Mouse (Mus musculus): Measurements from ENCODE around the gene Ncs1. TPM values are rescaled to one million over a fixed set of nuclear protein-coding genes. Genes with fewer than 3 reads are reported as not detected.

Ncs1 gene
- polyA plus RNA-seq, 1 experiment from 2014 or later: 17.4 TPM

DNA sequence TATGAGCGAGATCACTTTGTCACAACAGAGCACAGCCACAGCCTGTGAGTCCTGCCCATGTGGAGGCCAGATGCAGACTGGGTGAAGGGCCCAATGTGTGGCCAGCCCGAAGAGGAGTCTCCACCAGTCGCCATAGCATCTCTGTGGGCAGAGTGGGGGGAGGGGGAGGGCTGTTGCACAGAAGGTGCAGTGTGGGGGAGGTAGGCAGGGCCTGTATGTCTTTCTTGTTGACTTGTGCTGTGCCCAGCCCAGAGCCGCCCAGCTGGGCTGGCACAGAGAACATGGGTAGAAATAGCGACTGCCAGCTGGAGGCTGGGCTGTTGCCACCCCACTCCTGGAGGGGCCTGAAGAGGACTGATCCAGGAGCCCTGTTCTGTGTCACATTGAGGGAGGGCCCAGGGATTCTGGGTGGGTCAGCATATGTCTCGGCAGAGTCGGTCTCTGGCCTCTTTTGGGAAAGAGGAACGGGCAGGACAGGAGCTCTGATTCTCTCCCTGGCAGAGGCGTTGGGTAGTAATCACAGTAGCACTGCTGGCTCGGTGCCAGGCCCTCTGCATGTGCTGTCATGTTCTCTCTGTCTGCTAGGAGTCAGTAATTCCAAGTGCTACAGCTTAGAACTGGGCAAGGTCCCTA lies 18.2 kb downstream of the Ncs1 start:
- no peak for ATAC-seq (ENCODE audit: borderline replicate concordance, extremely low read depth, low FRiP score, low TSS enrichment)

DNA sequence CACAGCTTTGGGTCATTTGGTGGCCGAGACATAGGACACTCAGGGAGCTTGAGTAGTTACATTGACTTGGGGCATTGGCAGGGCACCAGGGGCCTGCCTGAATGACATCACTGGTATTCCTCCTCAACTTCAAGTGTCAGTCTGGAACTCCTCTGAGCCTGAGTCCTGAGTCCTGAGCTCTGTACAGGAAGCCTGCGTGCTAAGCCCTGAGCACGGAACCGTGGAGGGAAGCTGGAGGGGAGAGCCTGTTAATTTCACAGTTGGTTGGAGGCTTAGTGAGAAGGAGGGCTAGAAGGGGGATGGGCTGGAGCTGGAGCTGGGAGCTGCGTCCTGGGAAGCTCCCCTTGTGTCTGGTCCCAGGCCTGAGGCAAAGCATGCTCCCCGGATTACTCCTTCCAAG lies 21.8 kb downstream of the Ncs1 start:
- no peaks in the 10 kb centered on the region for H3K9me3 ChIP-seq
- no peak overlapping the region for H3K9ac ChIP-seq

More for the DNA sequence above, 18.2 kb downstream of the Ncs1 start:
- 34% methylated on average over 10 of the region's 10 CpGs for WGBS
- H3K27ac ChIP-seq: 0 out of 2 replicates have a peak overlapping the region, but pooled peaks have one; percentile 19
- no peak overlapping the region for H3K4me3 ChIP-seq
- no peak overlapping the region for H3K9ac ChIP-seq
- H3K36me3 ChIP-seq: no peaks in the 10 kb centered on the region
- no peaks in the 10 kb centered on the region for H3K27me3 ChIP-seq
- peaks cover 37% of the 10 kb centered on the region for H3K4me1 ChIP-seq
- H3K9me3 ChIP-seq: no peaks in the 10 kb centered on the region
- H3K4me2 ChIP-seq: no peak overlapping the region

DNA sequence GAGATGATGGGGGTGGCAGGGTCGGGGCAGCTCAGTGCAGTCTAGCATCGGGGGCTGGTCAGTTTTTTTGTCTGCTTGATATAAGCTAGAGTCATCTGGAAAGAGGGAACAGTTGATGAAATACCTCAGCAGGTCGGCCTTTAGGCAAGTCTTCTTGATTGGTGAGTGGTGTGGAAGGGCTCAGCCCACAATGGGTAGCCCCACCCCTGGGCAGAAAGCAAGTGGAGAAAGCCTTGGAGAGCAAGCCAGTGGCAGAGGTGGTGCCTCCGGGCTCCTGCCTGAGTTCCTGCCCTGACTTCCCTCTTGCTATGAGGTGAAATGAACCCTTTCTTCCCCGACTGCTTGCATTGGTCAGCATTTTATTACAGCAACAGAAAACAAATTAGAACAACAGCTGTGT lies 23.0 kb downstream of the Ncs1 start:
- Histone ChIP-seq H3K4me2 (no peak overlapping the region), H3K9me3 (no peaks in the 10 kb centered on the region), H3K9ac (no peak overlapping the region), H3K4me3 (no peak overlapping the region), H3K27ac (no peak overlapping the region), H3K27me3 (no peaks in the 10 kb centered on the region), H3K4me1 (peaks cover 16% of the 10 kb centered on the region), H3K36me3 (no peaks in the 10 kb centered on the region)
- 47% methylated on average over 5 of the region's 5 CpGs for WGBS
- ATAC-seq (ENCODE audit: borderline replicate concordance, extremely low read depth, low FRiP score, low TSS enrichment): no peak

More for the DNA sequence above, 21.8 kb downstream of the Ncs1 start:
- H3K4me1 ChIP-seq: peaks cover 28% of the 10 kb centered on the region
- no peak overlapping the region for H3K4me3 ChIP-seq
- H3K27me3 ChIP-seq: no peaks in the 10 kb centered on the region
- no peak for ATAC-seq (ENCODE audit: borderline replicate concordance, extremely low read depth, low FRiP score, low TSS enrichment)
- 57% methylated on average over 6 of the region's 6 CpGs for WGBS
- no peaks in the 10 kb centered on the region for H3K36me3 ChIP-seq
- H3K27ac ChIP-seq: no peak overlapping the region
- no peak overlapping the region for H3K4me2 ChIP-seq

GRCm38 (mm10) chr2:31269188-31269587 lies 23.6 kb downstream of the Ncs1 start:
- H3K36me3 ChIP-seq: no peaks in the 10 kb centered on the region
- H3K9me3 ChIP-seq: no peaks in the 10 kb centered on the region
- no peak overlapping the region for H3K9ac ChIP-seq
- H3K4me2 ChIP-seq: no peak overlapping the region
- no peaks in the 10 kb centered on the region for H3K27me3 ChIP-seq
- H3K27ac ChIP-seq: no peak overlapping the region
- ATAC-seq (ENCODE audit: borderline replicate concordance, extremely low read depth, low FRiP score, low TSS enrichment): no peak
- H3K4me3 ChIP-seq: no peak overlapping the region
- H3K4me1 ChIP-seq: peaks cover 10% of the 10 kb centered on the region
- WGBS: 98% methylated on average over 6 of the region's 6 CpGs

DNA sequence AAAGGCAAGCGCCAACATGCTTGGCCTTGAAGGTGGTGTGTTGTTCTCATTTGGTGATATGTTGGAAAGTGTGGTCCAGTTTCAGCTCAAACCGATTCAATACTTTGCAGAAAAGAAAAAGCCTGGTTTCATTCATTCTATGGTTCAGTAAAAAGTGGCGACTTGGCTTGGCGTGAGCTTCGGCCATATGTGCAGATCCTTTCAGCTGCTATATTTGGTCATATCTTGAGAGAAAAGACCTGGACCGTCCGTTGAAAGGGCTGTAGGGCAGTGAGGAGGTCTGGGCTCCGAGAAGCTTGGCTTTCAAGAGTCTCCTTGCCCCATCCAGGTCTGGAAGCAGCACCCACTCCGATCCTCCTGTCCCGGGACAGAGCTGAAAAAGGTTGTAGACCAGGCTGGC lies 24.2 kb downstream of the Ncs1 start:
- Histone ChIP-seq H3K9me3 (no peaks in the 10 kb centered on the region), H3K27ac (no peak overlapping the region), H3K36me3 (no peaks in the 10 kb centered on the region), H3K4me3 (no peak overlapping the region), H3K27me3 (no peaks in the 10 kb centered on the region), H3K4me2 (no peak overlapping the region), H3K9ac (no peak overlapping the region), H3K4me1 (peaks cover 4% of the 10 kb centered on the region; the same call in 1 of the 2 replicates)
- ATAC-seq (ENCODE audit: borderline replicate concordance, extremely low read depth, low FRiP score, low TSS enrichment): no peak
- WGBS: 91% methylated on average over 10 of the region's 10 CpGs

DNA sequence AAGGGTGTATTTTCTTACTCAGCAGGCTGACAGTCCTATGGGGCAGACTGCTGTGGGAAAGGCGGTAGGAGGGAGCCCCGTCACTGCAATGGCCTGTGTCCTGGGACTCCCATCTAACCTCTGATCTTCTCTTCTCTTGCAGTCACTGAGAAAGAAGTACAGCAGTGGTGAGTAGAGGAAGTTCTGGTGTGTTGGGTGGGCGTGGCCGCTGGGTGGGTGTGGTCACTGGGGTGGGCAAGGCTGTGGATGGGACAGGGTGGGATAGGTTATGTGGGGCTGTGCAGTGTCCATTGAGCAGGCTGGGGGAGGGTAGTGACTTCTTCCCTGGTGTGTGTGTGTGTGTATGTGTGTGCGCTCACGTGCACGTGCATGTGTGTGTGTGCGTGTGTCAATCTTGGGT lies 24.8 kb downstream of the Ncs1 start:
- no peaks in the 10 kb centered on the region for H3K27me3 ChIP-seq
- no peak overlapping the region for H3K4me3 ChIP-seq
- H3K27ac ChIP-seq: no peak overlapping the region
- no peaks in the 10 kb centered on the region for H3K36me3 ChIP-seq
- H3K9me3 ChIP-seq: no peaks in the 10 kb centered on the region
- no peaks in the 10 kb centered on the region for H3K4me1 ChIP-seq
- 91% methylated on average over 8 of the region's 8 CpGs for WGBS
- no peak overlapping the region for H3K9ac ChIP-seq
- no peak for ATAC-seq (ENCODE audit: borderline replicate concordance, extremely low read depth, low FRiP score, low TSS enrichment)
- H3K4me2 ChIP-seq: no peak overlapping the region

DNA sequence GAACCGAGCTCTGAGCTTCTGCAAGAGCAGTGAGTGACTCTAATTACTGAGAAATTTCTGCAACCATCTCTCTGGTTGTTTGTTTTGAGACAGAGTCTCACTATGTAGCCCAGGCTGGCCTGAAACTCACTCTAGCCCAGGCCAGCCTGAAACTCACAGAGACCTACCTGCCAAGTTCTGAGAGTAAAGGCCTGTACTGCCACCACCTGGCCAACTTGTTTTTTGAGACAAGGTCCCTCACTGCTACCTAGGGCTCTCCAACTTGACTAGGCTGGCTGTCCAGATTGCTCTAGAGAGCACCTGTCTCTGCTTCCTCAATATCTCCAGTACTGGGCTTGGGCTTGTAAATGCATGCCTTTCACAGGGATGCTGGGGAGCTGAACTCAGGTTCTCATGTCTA lies 25.4 kb downstream of the Ncs1 start:
- no peak for ATAC-seq (ENCODE audit: borderline replicate concordance, extremely low read depth, low FRiP score, low TSS enrichment)
- H3K9ac ChIP-seq: no peak overlapping the region
- no peaks in the 10 kb centered on the region for H3K36me3 ChIP-seq
- H3K27me3 ChIP-seq: no peaks in the 10 kb centered on the region
- WGBS: 83% methylated on average over 1 of the region's 1 CpGs
- no peaks in the 10 kb centered on the region for H3K4me1 ChIP-seq
- H3K27ac ChIP-seq: no peak overlapping the region
- no peaks in the 10 kb centered on the region for H3K9me3 ChIP-seq
- no peak overlapping the region for H3K4me3 ChIP-seq
- no peak overlapping the region for H3K4me2 ChIP-seq

- no peaks in the 10 kb centered on the region for H3K4me1 ChIP-seq
- H3K9ac ChIP-seq: no peak overlapping the region
- no peak for ATAC-seq (ENCODE audit: borderline replicate concordance, extremely low read depth, low FRiP score, low TSS enrichment)
- 90% methylated on average over 6 of the region's 6 CpGs for WGBS
- no peaks in the 10 kb centered on the region for H3K9me3 ChIP-seq
- no peak overlapping the region for H3K27ac ChIP-seq
- no peaks in the 10 kb centered on the region for H3K36me3 ChIP-seq
- no peaks in the 10 kb centered on the region for H3K27me3 ChIP-seq
- no peak overlapping the region for H3K4me3 ChIP-seq
- no peak overlapping the region for H3K4me2 ChIP-seq
These were observed 29.4 kb downstream of the Ncs1 start for GRCm38 (mm10) chr2:31274993-31275392.

GRCm38 (mm10) chr2:31277810-31278209 lies 32.2 kb downstream of the Ncs1 start:
- Histone ChIP-seq H3K4me1 (no peaks in the 10 kb centered on the region), H3K4me3 (no peak overlapping the region), H3K36me3 (no peaks in the 10 kb centered on the region), H3K4me2 (no peak overlapping the region), H3K9me3 (no peaks in the 10 kb centered on the region), H3K9ac (no peak overlapping the region), H3K27ac (no peak overlapping the region), H3K27me3 (no peaks in the 10 kb centered on the region)
- no peak for ATAC-seq (ENCODE audit: borderline replicate concordance, extremely low read depth, low FRiP score, low TSS enrichment)
- WGBS: 49% methylated on average over 6 of the region's 6 CpGs

- Histone ChIP-seq H3K27ac (no peak overlapping the region), H3K4me3 (no peak overlapping the region), H3K36me3 (no peaks in the 10 kb centered on the region), H3K4me2 (no peak overlapping the region), H3K4me1 (no peaks in the 10 kb centered on the region), H3K9ac (no peak overlapping the region), H3K27me3 (no peaks in the 10 kb centered on the region), H3K9me3 (no peaks in the 10 kb centered on the region)
- no peak for ATAC-seq (ENCODE audit: borderline replicate concordance, extremely low read depth, low FRiP score, low TSS enrichment)
- 75% methylated on average over 5 of the region's 5 CpGs for WGBS
These were observed 32.9 kb downstream of the Ncs1 start for GRCm38 (mm10) chr2:31278483-31278882.

DNA sequence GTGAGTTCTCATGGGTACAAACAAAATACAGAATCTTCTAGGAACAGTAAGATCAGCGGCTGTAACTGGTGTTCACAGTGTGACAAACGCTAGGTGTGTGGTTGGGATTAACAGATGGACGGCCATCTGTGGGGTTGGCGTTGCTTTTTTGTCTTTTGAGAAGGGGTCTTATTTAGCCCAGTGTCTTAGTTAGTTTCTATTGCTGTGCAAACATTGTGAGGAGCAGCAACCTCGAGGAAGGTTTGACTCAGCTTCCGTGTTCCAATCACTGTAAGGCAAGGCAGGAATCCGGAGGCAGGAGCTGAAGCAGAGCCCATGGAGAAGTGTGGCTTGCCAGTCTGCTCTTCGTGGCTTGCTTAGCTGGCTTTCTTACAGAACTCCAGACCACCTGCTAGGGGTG lies 35.5 kb downstream of the Ncs1 start:
- H3K9me3 ChIP-seq: no peaks in the 10 kb centered on the region
- H3K4me1 ChIP-seq: no peaks in the 10 kb centered on the region
- no peak overlapping the region for H3K27ac ChIP-seq
- no peak overlapping the region for H3K9ac ChIP-seq
- WGBS: 79% methylated on average over 8 of the region's 8 CpGs
- no peaks in the 10 kb centered on the region for H3K36me3 ChIP-seq
- H3K4me2 ChIP-seq: no peak overlapping the region
- H3K27me3 ChIP-seq: no peaks in the 10 kb centered on the region
- H3K4me3 ChIP-seq: no peak overlapping the region
- ATAC-seq (ENCODE audit: borderline replicate concordance, extremely low read depth, low FRiP score, low TSS enrichment): no peak

GRCm38 (mm10) chr2:31282266-31282665 lies 36.6 kb downstream of the Ncs1 start:
- H3K27ac ChIP-seq: no peak overlapping the region
- no peak overlapping the region for H3K4me3 ChIP-seq
- H3K4me2 ChIP-seq: no peak overlapping the region
- H3K9me3 ChIP-seq: no peaks in the 10 kb centered on the region
- no peaks in the 10 kb centered on the region for H3K36me3 ChIP-seq
- ATAC-seq (ENCODE audit: borderline replicate concordance, extremely low read depth, low FRiP score, low TSS enrichment): no peak
- 52% methylated on average over 7 of the region's 7 CpGs for WGBS
- H3K4me1 ChIP-seq: no peaks in the 10 kb centered on the region
- no peak overlapping the region for H3K9ac ChIP-seq
- H3K27me3 ChIP-seq: no peaks in the 10 kb centered on the region

GRCm38 (mm10) chr2:31282880-31283279 lies 37.3 kb downstream of the Ncs1 start:
- H3K9me3 ChIP-seq: no peaks in the 10 kb centered on the region
- no peak overlapping the region for H3K4me2 ChIP-seq
- no peaks in the 10 kb centered on the region for H3K27me3 ChIP-seq
- H3K36me3 ChIP-seq: no peaks in the 10 kb centered on the region
- 93% methylated on average over 12 of the region's 12 CpGs for WGBS
- no peaks in the 10 kb centered on the region for H3K4me1 ChIP-seq
- no peak for ATAC-seq (ENCODE audit: borderline replicate concordance, extremely low read depth, low FRiP score, low TSS enrichment)
- no peak overlapping the region for H3K4me3 ChIP-seq
- H3K27ac ChIP-seq: no peak overlapping the region
- H3K9ac ChIP-seq: no peak overlapping the region
